Mouse (Mus musculus) myocyte (in vitro differentiated cells): ENCODE measurements at regions not wholly inside any gene's neighbourhood (a gene's known extent, or its start where the extent isn't known, plus 50 kb on each side); places are given as distances from the start of the nearest gene placed in this dataset.

Source experiments
- MAX ChIP-seq: IDR thresholded peaks from one replicate; pipeline ENCODE4 v1.6.1; 2011; ENCODE audit warnings: low read depth, mild to moderate bottlenecking, control low read depth
- MYOD1 ChIP-seq, 3 experiments: IDR thresholded peaks; one replicate each; pipeline ENCODE4 v1.6.1; 2011; ENCODE audit warnings: control low read depth in 2 of 3, low read depth in 2 of 3, mild to moderate bottlenecking in 2 of 3, moderate library complexity in 1 of 3; ENCODE audit not compliant: insufficient read length in 2 of 3, control insufficient read depth in 1 of 3
- POLR2A ChIP-seq: IDR thresholded peaks from one replicate; pipeline ENCODE4 v1.6.1; 2011; ENCODE audit warnings: low read depth, mild to moderate bottlenecking, control low read depth, moderate library complexity; ENCODE audit not compliant: insufficient read length
- POLR2AphosphoS2 ChIP-seq: IDR thresholded peaks from one replicate; pipeline ENCODE4 v1.6.1; 2011; ENCODE audit warnings: low read depth, control low read depth; ENCODE audit not compliant: insufficient read length
- TCF12 ChIP-seq: IDR thresholded peaks from one replicate; pipeline ENCODE4 v1.6.1; 2011; ENCODE audit warnings: mild to moderate bottlenecking, control low read depth; ENCODE audit not compliant: poor library complexity, insufficient read depth, severe bottlenecking
- TCF3 ChIP-seq: IDR thresholded peaks from one replicate; pipeline ENCODE4 v1.6.1; 2011; ENCODE audit warnings: low read depth, control low read depth; ENCODE audit not compliant: insufficient read length
- USF1 ChIP-seq: IDR thresholded peaks from one replicate; pipeline ENCODE4 v1.6.1; 2011; ENCODE audit warnings: low read depth, mild to moderate bottlenecking, control low read depth, moderate library complexity

DNA sequence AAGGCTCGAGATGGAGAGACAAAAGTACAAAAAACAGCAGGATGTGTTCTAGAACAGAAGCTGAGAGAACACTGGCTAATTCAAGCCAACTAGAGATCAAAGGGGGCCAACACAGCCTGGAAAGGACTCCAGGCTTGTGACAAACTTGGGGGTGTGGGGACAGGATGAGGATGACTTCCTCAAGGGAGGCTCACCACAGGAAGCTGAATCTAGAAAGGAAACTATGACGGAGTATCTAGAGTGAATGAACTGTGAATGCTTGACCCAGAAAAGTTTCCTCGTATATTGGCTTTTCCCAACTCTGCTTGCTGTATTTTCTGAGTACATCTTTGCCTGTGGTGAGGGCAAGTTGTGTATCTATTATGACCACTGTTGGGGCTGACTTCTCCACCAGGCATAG lies 93.3 kb upstream of the Cited2 start:
- TF ChIP-seq MAX (no peak), POLR2A (no peak), MYOD1 (IDR thresholded peaks at IDR 0.05; ENCODE audit: control insufficient read depth in 1 of 3, insufficient read length in 2 of 3, low read depth in 2 of 3) (no peak), TCF12 (no peak), POLR2AphosphoS2 (no peak), TCF3 (no peak), USF1 (no peak)
